Mouse (Mus musculus) forebrain, embryonic 13.5 days (tissue): ENCODE data around the gene Tnnc1. TPM values are rescaled to one million over a fixed set of nuclear protein-coding genes. Genes with fewer than 3 reads are reported as not detected.
A peak's percentile ranks its signal among the peaks of the same experiment; 100 is the strongest.

Experiments used
- ATAC-seq: fragments of 200-750 bp; cut with Nextera tagmentation; 2 replicates; pipeline ENCODE4 v1.8.0; 2017
- H3K27ac ChIP-seq: fragments of 300-500 bp; sonication (generic); 2 replicates; pipeline ENCODE4 v1.5.1; 2015; ENCODE audit warnings: inconsistent platforms, mild to moderate bottlenecking, moderate library complexity
- H3K27me3 ChIP-seq: fragments of 300-500 bp; sonication (generic); 2 replicates; pipeline ENCODE4 v1.6.1; 2015; ENCODE audit warnings: mild to moderate bottlenecking, inconsistent platforms
- H3K36me3 ChIP-seq: fragments of 300-500 bp; sonication (generic); 2 replicates; pipeline ENCODE4 v1.6.1; 2015; ENCODE audit warnings: mild to moderate bottlenecking, inconsistent platforms; ENCODE audit not compliant: poor library complexity, severe bottlenecking
- H3K4me1 ChIP-seq: fragments of 300-500 bp; sonication (generic); 2 replicates; pipeline ENCODE4 v1.6.1; 2015; ENCODE audit warnings: inconsistent platforms
- H3K4me2 ChIP-seq: fragments of 300-500 bp; sonication (generic); 2 replicates; pipeline ENCODE4 v1.6.1; 2015; ENCODE audit warnings: inconsistent platforms, mild to moderate bottlenecking, moderate library complexity
- H3K4me3 ChIP-seq: fragments of 300-500 bp; sonication (generic); 2 replicates; pipeline ENCODE4 v1.5.1; 2015; ENCODE audit warnings: mild to moderate bottlenecking, inconsistent platforms
- H3K9ac ChIP-seq: fragments of 300-500 bp; sonication (generic); 2 replicates; pipeline ENCODE4 v1.6.1; 2015; ENCODE audit warnings: mild to moderate bottlenecking, inconsistent platforms
- H3K9me3 ChIP-seq: fragments of 300-500 bp; sonication (generic); replicated peaks from 2 replicates; pipeline ENCODE4 v1.6.1; 2016; ENCODE audit warnings: inconsistent platforms
- WGBS: fragments of 180-500 bp; shearing (Covaris S2); methylation state at CpG from one replicate; pipeline ENCODE4 v1.1.7; 2015; 5-methylcytosine and 5-hydroxymethylcytosine counted together
- polyA plus RNA-seq: library from polyadenylated mRNA; unstranded; fragments of >200 nt; fragmentation: Nextera tagmentation; extraction: Ambion mirVana; gene quantifications from 2 replicates; pipeline ENCODE4 v1.2.1, GENCODE M21; 2015

Tnnc1 gene
- polyA plus RNA-seq, 1 experiment from 2014 or later, result 0.84 TPM

DNA sequence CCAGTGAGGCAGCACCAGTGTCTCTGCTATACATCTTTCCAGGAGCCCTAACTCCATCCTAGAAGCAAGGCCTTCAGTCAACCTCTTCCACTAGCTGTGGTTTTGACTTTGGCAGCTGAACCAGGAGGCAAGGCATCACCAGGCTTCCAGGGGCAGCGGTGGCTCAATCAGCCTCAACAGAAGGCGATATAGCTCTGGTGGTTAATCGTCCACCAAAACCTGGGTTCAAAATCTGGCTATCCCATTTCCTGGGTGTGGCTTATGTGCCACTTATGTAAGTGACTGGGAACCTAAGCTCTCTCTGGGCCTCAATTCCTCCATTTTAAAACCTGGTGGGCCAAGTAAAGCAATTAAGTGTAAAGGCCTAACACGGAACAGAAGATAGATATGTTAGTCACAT, 3.3 kb upstream of the Tnnc1 start:
- H3K4me1 ChIP-seq, result peaks cover 26% of the 10 kb centered on the region
- H3K9ac ChIP-seq, result peak overlapping the region; percentile 94
- peak overlapping the region; percentile 56 for H3K4me3 ChIP-seq
- H3K4me2 ChIP-seq, result peak overlapping the region; percentile 97
- no peak for ATAC-seq
- 75% methylated on average over 4 of the region's 4 CpGs for WGBS
- peak overlapping the region; percentile 87; the same call in 1 of the 2 replicates for H3K27ac ChIP-seq
- H3K9me3 ChIP-seq, result no peaks in the 10 kb centered on the region
- peaks cover 49% of the 10 kb centered on the region for H3K36me3 ChIP-seq
- H3K27me3 ChIP-seq, result peaks cover 4% of the 10 kb centered on the region; the same call in 1 of the 2 replicates

DNA sequence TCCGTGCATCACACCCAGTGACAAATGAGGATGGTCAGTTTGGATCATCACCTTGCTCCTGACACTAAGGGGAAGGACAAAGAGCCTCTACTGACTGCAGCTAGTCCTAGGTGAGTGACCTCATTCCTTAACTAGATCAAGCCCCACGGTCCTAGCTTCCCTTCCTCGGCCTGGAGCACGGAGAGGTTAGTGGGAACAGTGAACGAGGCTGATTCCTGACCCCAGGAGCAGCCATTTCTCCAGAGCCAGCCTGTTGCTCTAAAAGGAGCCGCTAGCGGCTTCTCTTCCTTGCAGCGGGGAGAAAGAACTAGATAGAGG, 2.9 kb upstream of the Tnnc1 start:
- peak overlapping the region; percentile 94 for H3K9ac ChIP-seq
- H3K4me2 ChIP-seq, result peak overlapping the region; percentile 97
- peaks cover 45% of the 10 kb centered on the region for H3K36me3 ChIP-seq
- H3K4me1 ChIP-seq, result peaks cover 26% of the 10 kb centered on the region
- H3K9me3 ChIP-seq, result no peaks in the 10 kb centered on the region
- H3K27me3 ChIP-seq, result peaks cover 4% of the 10 kb centered on the region; the same call in 1 of the 2 replicates
- WGBS, result 15% methylated on average over 8 of the region's 8 CpGs
- peak overlapping the region; percentile 56 for H3K4me3 ChIP-seq
- peak overlapping the region; percentile 87 for H3K27ac ChIP-seq
- ATAC-seq, result no peak

DNA sequence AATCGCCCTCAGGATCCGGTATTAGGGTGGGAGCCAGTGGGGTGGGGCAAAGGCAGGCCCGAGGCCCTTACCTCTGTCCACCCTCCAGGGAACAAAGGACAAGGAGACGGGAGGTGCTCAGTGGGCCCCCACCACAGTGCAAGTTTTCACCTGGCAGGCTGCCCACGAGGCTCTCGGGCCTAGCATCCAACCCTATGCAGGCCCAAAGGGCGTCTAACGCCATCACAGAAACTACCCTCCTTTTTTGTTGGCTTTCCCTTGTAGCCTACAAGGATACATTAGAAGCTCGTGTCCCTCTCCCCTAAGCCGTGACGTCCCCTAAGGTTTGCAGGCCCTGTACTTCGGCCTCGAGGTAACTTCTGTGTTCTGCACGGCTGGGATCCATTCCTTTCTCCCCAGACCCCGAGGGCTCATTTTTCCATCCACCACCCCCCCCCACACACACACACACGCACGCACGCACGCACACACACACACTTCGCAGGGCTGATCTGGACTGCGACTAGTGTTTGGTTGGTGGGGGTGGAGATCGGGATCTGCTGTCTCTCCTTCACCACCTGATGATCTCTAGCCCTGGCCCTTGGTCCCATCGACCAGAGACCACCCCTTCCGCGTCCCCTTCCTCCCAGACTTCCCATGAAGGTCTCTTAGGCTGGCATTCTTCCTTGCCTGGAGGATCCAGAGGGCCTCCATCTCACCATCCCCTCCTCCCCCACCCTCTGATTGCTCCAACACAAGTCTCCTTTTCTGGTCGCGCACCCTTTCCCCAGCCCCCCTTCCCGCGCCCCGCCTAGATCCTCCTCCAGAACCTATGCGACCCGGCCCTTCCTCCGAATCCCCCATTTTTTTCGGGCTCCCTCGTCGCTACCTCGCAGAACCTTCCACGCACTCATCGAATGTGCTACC, 2.3 kb upstream of the Tnnc1 start:
- peak overlapping the region; percentile 94 for H3K9ac ChIP-seq
- peak overlapping the region; percentile 97 for H3K4me2 ChIP-seq
- peak overlapping the region; percentile 87 for H3K27ac ChIP-seq
- under 1% methylated on average over 39 of the region's 39 CpGs for WGBS
- H3K4me3 ChIP-seq, result peak overlapping the region; percentile 56
- peaks cover 39% of the 10 kb centered on the region for H3K36me3 ChIP-seq
- H3K4me1 ChIP-seq, result peaks cover 26% of the 10 kb centered on the region
- ATAC-seq, result peak; percentile 73
- H3K9me3 ChIP-seq, result no peaks in the 10 kb centered on the region
- peaks cover 4% of the 10 kb centered on the region; the same call in 1 of the 2 replicates for H3K27me3 ChIP-seq

DNA sequence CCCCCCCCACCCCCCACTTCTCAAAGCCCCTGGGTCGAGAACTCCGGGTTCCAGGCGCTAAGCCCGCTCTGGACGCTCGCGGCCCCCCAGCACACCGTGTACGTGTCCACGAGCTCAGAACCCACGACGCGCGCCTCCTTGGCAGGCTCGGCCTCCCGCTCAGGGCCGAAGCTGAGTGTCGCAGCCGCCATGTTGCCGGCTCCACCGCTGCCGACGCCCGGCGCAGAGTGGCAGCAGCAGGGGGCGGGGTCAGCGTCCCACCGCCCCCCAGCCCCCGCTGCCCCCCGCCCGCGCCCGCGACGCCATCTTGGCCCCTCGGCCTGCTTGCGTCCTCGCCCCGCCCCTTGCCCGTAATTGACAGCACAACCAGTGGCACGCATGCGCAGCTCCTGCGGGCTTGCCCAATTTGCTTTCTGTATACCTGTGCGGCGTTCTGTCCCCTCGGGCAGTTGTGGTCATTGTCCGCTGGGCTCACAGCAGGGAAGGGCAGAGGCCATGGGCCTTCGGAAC, 1.6 kb upstream of the Tnnc1 start:
- 0% methylated on average over 40 of the region's 48 CpGs for WGBS
- H3K27me3 ChIP-seq, result peaks cover 4% of the 10 kb centered on the region; the same call in 1 of the 2 replicates
- H3K27ac ChIP-seq, result peak overlapping the region; percentile 87
- peaks cover 32% of the 10 kb centered on the region for H3K36me3 ChIP-seq
- peak overlapping the region; percentile 97 for H3K4me2 ChIP-seq
- H3K9ac ChIP-seq, result peak overlapping the region; percentile 94
- no peaks in the 10 kb centered on the region for H3K9me3 ChIP-seq
- peak; percentile 78 for ATAC-seq
- H3K4me3 ChIP-seq, result peak overlapping the region; percentile 56
- H3K4me1 ChIP-seq, result peaks cover 26% of the 10 kb centered on the region

DNA sequence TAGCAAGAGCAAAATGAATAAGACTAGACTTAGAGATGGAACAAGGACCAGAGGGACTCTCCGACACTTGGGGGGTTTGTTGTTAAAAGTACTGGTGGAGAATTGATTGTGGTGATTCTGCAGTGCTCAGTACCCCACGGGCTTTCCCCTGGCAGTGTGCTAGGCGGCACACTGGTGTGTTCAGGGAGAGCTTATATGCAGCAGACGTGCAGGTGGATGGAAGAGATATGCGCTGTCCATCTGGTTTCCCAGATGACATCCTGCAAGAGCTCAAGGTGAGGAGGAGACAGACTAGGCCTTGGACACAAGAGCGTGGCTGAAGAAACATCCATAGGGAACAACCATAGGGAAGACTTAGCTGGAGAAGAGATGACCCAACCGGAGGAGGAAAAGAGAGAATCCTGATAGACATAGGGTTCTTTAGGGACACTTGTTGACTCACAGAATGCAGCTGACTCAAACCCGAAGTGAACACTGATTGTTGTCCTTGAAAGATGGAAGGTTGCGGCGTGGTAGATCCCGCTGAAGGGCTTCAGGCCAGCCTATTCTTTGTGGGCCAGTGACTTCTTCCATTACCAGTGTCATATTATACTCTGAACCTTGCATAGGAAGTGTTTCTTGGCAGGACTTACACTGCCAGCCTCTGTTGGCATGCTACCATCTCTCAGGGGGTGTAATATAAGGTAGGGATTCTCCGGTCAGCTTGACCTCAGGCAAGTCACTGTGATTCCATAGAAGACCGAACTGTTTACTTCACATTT, 862 bp upstream of the Tnnc1 start:
- 84% methylated on average over 13 of the region's 13 CpGs for WGBS

DNA sequence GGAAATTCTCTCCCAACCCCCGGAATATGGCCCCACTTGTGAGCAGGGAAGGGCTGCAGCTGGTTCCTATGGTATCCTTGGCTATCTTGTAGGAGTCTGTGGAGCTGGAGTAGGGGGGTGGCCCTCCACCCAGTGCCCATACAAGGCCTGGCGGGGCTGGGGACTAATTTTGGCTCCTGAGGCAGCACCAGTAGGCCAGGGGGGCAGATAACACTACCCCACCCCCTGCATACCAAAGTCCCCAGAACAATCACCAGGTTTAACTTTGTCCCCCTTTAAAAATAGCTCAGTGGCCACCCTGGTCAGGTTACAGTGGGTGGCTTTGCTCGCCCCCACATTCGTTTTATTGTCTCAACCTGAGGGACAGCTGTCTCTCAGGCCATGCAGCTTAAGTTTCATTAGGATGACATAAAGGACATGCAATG, 1.0 kb downstream of the Tnnc1 start:
- Histone ChIP-seq H3K4me2 (no peak overlapping the region), H3K27me3 (peaks cover 4% of the 10 kb centered on the region; the same call in 1 of the 2 replicates), H3K4me1 (peaks cover 22% of the 10 kb centered on the region), H3K27ac (no peak overlapping the region), H3K9ac (no peak overlapping the region), H3K4me3 (no peak overlapping the region), H3K9me3 (no peaks in the 10 kb centered on the region), H3K36me3 (peaks cover 6% of the 10 kb centered on the region)
- WGBS, result 80% methylated on average over 4 of the region's 4 CpGs
- ATAC-seq, result no peak

More for the DNA sequence above, 862 bp upstream of the Tnnc1 start:
- H3K4me1 ChIP-seq, result peaks cover 26% of the 10 kb centered on the region
- H3K4me3 ChIP-seq, result peak overlapping the region; percentile 56
- peak overlapping the region; percentile 87; the same call in 1 of the 2 replicates for H3K27ac ChIP-seq
- H3K36me3 ChIP-seq, result peaks cover 25% of the 10 kb centered on the region
- H3K27me3 ChIP-seq, result peaks cover 4% of the 10 kb centered on the region; the same call in 1 of the 2 replicates
- H3K9me3 ChIP-seq, result no peaks in the 10 kb centered on the region
- peak overlapping the region; percentile 97 for H3K4me2 ChIP-seq
- peak; percentile 36 for ATAC-seq
- H3K9ac ChIP-seq, result peak overlapping the region; percentile 94

DNA sequence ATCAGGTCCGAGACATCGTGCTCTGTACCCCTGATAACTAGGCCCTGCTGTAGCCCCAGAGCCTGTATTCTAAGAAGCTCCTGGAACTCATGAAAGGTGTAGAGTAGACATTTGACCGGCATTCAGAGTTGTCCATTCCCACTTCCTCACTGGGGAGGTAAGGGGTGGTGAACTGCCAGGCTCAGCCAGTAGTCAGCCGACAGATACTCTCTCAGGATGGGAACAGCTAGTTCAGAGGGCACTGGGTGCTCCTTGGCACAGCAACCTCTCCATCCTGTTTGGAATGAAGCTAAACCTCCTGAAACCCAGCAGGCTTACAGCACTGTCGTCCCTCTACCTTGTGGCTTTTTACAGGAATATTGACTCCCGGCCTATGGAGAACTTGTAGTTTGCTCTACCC, 3.7 kb downstream of the Tnnc1 start:
- H3K4me2 ChIP-seq, result no peak overlapping the region
- no peak overlapping the region for H3K27ac ChIP-seq
- WGBS, result 90% methylated on average over 6 of the region's 6 CpGs

DNA sequence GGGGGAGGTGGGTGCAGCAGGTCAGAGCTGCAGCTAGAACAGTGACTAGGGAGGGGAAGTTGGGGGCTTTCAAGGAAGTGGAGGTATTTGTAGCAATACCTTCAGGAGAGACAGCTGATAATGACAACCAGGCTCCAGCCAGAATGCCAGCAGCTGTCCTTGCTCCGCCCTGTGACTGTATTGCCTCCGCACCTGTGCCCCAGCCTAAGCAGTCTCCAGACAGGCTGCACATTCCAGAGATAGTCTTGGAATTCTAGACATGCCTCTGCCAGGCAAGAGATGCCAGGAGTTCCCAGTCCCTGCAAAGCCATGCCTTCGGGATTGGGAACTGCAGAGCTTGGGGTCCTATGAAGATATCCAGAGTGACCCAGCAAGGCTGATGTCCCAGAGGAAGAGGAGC, 4.4 kb downstream of the Tnnc1 start:
- H3K27me3 ChIP-seq, result peaks cover 4% of the 10 kb centered on the region; the same call in 1 of the 2 replicates
- H3K4me1 ChIP-seq, result peaks cover 4% of the 10 kb centered on the region; the same call in 1 of the 2 replicates
- no peaks in the 10 kb centered on the region for H3K9me3 ChIP-seq
- H3K27ac ChIP-seq, result no peak overlapping the region
- H3K9ac ChIP-seq, result no peak overlapping the region
- no peak for ATAC-seq
- no peak overlapping the region for H3K4me2 ChIP-seq
- 88% methylated on average over 3 of the region's 3 CpGs for WGBS
- H3K36me3 ChIP-seq, result no peaks in the 10 kb centered on the region
- H3K4me3 ChIP-seq, result no peak overlapping the region

More for the DNA sequence above, 3.7 kb downstream of the Tnnc1 start:
- Histone ChIP-seq H3K27me3 (peaks cover 4% of the 10 kb centered on the region; the same call in 1 of the 2 replicates), H3K9ac (no peak overlapping the region), H3K4me1 (peaks cover 9% of the 10 kb centered on the region), H3K4me3 (no peak overlapping the region), H3K9me3 (no peaks in the 10 kb centered on the region), H3K36me3 (no peaks in the 10 kb centered on the region)
- no peak for ATAC-seq

DNA sequence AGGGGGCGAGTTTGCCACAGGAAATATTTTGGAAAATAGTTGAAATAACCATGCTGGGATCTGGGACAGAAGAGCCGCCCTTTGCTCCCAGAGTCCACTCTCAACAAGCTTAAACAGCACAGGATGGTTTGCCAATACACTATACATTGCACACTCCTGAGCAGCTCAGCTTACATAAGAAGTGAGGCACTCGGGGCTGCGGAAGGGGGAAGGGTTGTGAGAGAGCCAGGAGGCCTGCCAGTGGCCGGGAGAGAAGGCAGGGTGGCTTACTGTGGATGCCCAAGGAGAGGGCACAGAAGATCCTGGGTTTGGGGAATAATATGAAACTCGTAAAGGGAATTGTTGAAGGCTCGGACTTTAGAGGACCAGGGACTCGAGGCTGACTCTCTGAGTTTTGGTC, 5.8 kb downstream of the Tnnc1 start:
- Histone ChIP-seq H3K4me1 (peaks cover 11% of the 10 kb centered on the region), H3K36me3 (no peaks in the 10 kb centered on the region), H3K9me3 (no peaks in the 10 kb centered on the region), H3K9ac (no peak overlapping the region), H3K27ac (no peak overlapping the region), H3K4me2 (no peak overlapping the region), H3K27me3 (no peaks in the 10 kb centered on the region), H3K4me3 (no peak overlapping the region)
- no peak for ATAC-seq
- 76% methylated on average over 8 of the region's 8 CpGs for WGBS

DNA sequence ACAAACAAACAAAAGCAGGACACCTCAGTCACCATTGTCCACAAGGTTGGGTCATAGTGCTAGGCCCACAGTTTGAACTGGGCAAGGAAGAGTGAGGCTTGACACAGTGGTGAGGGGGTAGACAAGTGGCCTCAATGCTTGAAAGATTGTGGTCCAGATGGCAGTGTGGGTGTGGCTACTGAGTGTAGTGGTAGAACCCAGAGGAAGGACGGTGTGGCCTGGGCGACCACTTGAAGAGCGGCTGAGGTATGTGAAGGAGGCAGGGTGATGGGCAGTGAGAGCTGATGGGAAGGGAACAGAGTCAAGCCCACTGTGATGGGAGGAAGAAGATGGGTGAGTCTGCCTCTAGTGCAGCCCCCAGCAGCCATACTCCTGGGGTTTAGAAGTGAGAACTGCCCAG, 6.6 kb downstream of the Tnnc1 start:
- no peak overlapping the region for H3K27ac ChIP-seq
- no peaks in the 10 kb centered on the region for H3K9me3 ChIP-seq
- H3K4me3 ChIP-seq, result no peak overlapping the region
- ATAC-seq, result no peak
- 77% methylated on average over 3 of the region's 3 CpGs for WGBS
- H3K4me2 ChIP-seq, result no peak overlapping the region
- no peak overlapping the region; the same call in 1 of the 2 replicates for H3K9ac ChIP-seq
- no peaks in the 10 kb centered on the region for H3K27me3 ChIP-seq
- H3K36me3 ChIP-seq, result no peaks in the 10 kb centered on the region
- peaks cover 11% of the 10 kb centered on the region for H3K4me1 ChIP-seq

DNA sequence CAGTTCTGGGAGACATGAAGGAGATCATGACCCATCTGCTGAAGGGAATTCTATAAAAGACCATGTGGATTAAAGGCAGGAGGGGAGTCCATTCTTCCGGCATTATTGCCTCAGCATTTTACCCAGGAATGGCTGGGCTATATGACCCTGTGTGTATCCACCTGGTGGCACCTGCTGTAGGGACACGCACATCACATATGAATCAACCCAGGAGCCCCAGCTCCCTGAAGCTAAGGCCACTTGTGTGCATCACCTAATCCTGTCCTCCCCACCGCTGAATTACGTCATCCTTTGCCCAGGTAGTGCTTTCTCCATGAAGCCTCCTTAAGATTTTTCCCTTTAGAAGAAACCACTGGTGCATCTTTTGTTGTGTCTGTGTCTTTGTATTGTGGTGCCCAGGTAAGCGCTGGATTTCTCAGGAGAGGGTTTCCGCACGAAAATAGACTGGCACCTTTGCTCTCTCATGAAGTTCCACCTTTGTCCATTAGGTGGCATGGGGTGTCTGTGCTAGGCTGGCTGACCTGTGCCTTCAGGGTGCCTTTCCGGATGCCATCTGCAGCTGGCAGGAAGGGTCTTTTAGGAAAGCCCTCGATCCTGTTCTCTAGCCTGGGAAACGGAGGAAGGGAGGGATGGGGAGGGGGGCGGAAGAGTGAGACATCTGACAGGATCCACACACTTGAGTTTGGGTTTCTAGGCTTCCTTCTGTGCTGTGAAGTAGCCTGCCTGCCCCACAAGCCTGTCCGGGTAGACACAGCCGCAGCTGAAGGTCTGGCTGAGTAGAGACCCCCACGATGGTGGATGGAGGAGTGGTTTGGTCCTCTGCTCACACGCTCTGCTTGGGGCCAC, 7.3 kb downstream of the Tnnc1 start:
- Histone ChIP-seq H3K4me2 (no peak overlapping the region), H3K4me1 (peaks cover 11% of the 10 kb centered on the region), H3K27me3 (no peaks in the 10 kb centered on the region), H3K27ac (no peak overlapping the region), H3K36me3 (no peaks in the 10 kb centered on the region), H3K4me3 (no peak overlapping the region), H3K9me3 (no peaks in the 10 kb centered on the region), H3K9ac (no peak overlapping the region)
- WGBS, result 33% methylated on average over 15 of the region's 15 CpGs
- ATAC-seq, result peak; percentile 75
